Mouse (Mus musculus) left cerebral cortex, postnatal 36 days (tissue): ENCODE results near the gene Idh2. TPM values are rescaled to one million over a fixed set of nuclear protein-coding genes. Genes with fewer than 3 reads are reported as not detected.
"Not testable (repeated sequence)": the region's sequence is repeated elsewhere in the genome, so short reads cannot be mapped to it uniquely, and the experiment has no call there.

Experiments
- DNase-seq, 2 experiments: peaks; one replicate each; pipeline ENCODE4 v3.0.0; 2021 to 2022; ENCODE audit warnings: low spot score in 2 of 2, mixed read lengths in 1 of 2
- intact Hi-C: fragments of 180-260 bp; cut with DNase I; formaldehyde crosslinking; loops from one replicate; pipeline ENCODE4 v1.15.1; 2025
- total RNA-seq, 2 experiments: library from RNA; stranded (reverse); gene quantifications; 2 replicates each; pipeline ENCODE4 v1.2.3; 2021

Idh2 gene
- total RNA-seq, 2 experiments from 2014 or later = 52.2 to 55.6 TPM

DNA sequence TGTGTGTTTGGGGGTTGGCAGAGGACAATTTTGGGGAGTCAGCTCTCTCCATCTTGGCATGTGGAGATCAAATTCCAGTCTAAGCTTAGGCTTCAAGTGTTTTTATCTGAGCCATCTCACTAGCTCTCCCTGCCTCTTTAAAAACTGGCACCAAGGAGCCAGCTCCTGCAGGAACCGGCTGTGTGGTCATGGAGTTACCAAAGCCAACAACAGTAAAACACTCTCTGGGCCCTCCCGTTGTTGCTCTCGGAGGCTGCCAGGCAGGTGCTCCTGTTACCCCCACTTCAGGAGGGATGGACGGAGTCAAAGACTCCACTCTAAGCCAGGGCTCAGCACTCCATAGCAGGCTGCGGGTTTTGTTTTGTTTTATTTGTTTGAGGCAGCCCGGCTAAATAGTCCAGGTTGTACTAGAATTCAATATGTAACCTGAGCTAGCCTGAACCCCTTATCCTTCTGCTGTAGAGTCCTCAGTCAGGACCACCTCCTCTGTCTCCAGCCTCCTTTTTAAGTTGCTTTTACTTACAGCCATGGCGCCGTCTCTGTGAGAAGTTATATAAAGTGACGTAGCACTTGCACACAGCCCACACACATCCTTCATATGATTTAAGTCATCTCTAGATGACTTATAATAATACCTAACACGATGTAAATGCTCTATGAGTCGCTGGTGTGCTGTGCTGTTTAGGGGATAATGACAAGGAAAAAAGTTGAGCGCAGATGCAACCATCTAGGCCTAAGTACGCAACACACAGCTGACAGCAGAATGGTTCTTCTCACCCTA is 48.3 kb downstream of the Idh2 start:
- intact Hi-C loops = no loop called here
- no peak for DNase-seq

DNA sequence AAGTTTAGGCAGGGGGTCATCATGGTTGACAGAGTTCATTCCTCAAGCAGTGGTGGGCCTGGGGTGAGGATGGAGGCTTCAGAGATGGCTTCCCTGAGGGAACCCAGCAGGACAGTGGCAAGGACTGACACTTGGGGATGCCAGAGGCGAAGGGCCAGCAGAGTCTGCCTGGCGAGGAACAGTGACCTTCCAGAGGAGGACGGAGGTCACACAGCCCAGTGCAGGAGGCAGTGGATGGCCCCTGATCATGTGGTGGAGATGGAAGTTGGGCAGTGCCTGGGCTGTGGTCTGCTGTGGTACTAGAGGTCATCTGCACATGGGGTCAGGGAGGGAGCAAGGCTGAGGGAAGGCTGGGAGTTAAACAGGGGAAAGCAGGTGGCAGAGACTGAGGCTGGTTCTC is 49.9 kb downstream of the Idh2 start:
- intact Hi-C loops = no loop called here
- DNase-seq = no peak

DNA sequence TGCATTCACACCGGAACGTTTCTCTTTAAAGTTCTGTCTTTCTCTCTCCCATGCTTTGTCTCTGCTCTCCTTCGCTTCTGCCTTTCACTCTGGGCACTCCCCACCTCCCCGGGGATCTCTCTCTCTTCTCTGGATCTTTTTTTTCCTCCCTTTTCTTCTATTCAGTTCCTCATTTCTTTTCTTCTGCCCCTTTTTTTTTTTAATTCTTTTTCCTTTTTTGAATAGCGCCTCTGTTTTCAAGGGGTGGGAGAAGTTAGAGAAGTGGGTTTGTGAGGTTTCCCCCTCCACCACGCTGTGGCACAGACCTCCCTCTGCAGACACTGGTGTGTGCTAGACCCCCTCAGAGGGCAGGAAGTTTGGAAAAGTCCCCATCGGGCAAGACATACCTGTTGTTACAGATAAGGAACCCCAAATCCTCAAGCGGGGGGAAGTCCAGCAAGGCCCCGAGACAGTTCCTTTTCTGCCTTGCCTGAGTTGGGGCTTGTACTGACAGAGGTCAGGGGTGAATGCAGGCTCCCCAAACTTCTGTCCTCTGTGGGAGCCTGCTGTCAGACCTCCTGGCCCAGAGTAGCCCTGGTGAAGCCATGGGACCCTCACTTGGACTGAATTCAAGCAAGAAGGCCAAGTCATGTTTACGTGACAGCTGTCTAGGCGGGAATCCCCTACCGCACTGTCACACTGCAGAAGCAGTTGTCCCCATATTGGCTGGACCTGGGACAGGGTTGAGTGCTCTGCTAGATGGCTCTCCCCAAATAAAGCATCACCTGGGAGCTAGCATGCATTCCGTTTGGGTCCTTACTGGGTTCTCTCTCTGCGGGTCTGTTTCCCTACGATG is 51.1 kb downstream of the Idh2 start:
- no peak for DNase-seq
- intact Hi-C loops = no loop called here

DNA sequence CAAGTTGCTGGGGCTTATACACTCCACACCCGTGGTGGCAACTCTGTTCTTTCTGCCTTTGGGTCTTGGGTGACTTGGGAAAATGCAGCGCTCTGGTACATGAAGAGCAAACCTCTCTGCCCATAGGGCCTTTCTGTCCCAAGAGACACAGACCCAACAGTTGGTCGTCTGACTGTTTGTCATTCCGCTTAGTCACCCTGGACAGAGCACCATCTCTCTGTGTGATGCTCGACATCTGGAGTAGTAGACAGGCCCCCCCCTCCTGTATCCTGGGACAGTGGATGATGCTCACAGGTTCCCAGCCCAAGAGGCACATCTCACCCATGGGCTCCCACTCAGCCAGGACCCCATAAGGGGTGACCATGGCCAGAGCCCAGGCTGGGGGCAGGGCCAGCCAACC is 51.9 kb downstream of the Idh2 start:
- DNase-seq = no peak
- intact Hi-C loops = no loop called here

DNA sequence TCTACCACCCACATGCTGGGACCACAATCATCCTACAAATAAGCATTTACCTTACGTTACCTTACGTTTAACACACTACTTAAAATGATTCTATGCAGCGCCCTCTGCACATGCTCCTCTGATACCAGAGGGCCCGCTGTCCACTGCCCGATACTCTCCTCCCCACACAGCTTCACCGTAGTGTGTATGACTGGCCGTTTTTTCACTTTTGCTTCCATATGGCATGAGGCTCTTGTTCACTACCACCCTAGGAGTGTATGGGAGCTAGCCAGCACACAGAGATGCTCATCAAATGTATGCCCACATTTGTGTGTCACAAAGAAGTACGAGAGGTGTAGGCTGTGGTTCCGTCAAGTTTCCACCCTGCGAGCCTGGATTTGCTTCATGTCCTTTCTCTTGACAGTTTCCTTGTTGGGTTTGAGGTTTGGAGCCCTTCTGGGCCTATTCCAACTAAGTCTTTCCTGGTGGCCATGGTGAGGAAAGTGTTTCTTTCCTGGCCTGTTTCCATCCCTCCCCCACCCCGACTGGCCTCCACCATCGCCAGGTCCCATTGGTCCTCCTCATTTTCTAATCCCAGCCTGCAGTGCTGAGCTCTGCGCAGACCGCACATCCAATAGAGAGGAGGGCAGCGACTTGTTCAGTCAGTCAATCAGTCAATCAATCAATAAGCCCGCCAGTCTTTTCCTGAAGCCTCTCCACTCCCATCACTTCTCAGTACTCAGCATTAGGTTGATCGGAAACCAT is 52.9 kb downstream of the Idh2 start:
- no peak for DNase-seq
- intact Hi-C loops = no loop called here

DNA sequence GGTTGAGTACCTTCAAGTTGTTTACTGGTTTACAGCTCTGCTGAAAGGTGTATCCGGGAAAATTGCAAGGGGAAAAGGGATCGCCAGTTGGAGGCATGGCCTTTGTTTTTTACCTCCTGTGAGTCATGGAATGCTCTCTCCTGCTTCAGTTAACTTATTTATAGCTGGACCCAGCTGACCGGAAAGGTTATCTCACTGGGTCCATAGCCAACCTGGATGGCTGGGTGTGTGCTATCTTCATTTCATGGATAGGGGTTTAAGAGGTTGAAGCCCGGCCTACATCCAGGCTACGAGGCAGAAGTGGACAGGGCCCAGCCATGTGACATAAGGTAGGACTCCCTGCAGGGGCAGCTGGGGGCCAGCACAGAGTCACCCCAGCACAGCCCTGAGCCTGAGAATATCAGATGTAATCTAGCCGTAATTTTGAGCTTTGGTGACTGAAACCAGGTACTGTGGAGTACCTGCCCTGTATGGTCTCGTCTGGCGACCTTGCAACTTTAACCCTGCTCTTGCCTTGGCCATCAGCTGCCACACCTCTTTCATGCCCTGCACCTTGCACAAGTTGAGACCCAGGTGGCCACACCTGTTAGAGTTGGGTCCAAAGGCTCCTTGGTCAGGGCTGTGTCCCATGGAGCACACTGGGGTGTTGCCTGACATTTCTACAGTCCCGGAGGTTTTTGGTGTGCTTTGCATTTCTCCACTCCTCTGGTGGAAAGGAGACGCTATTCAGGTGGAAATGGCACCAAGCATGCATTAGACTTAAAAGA is 55.0 kb downstream of the Idh2 start:
- no peak for DNase-seq
- intact Hi-C loops = no loop called here

DNA sequence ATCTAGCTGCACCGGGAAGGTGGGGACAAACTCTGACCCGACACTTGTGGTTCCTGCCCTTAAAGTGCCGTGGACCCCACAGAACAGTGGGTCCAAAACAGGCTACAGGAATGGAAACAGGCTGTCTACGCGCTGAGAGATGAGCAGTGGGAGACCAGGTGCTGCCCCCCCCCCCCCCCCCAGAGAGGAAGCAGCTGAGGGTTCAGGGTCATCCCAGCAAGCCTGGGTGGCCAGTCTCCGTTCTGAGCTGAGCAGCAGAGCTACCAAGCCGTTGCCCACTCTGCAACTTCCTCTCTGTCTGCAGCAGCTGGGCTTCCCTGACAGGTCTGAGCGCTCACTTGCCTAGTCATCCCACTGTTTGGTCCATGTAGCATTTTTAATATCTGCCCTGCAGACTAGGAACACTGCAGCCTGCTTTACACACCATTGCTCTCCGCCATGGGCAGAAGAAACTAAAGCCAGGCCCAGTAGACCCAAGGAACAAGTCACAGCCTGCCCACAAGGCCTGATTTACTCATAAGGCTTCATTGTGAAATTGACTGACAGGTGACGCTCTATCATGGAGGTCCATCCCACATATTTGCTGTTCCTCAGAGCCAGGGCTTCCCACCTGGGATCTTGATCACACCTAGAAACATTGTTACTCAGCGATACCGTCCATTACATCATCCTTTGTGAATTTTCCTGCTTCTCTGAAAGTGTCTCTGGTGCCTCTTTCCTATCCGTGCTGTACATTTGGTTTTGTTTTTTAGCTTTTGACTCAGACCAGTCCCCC is 55.9 kb downstream of the Idh2 start:
- DNase-seq = no peak
- intact Hi-C loops = no loop called here

DNA sequence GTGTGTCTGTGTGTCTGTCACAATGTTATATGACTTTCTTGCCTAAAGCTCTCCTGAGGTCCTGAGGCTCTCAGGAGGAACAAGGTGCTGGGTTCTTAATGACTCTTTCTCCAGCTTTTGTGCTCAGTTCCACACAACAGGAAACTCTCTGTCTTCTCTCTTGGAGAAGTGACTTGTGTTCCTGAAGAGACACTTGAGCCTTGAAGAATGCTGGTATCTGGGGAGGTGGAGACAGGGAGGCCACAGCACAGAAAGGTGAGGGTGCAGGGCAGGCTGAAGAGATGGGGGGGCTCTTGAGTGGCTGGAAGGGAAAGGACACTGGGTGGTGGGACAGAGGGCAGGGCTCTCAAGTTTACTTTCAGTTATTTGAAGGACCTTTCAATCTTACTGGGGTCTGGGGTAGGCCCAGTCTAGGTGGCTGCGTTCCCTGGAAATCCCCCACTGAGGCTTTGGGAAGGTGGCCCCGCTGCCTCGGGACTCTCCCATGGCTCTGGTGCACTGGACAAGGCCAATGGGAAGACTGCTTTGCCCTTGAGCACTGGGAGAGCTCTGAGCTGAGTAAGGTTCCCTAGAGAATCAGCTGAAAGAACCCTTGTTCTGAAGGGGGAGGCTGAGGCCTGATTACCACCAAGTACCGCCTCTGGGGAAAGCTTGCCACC is 56.7 kb downstream of the Idh2 start:
- intact Hi-C loops = no loop called here
- no peak for DNase-seq

DNA sequence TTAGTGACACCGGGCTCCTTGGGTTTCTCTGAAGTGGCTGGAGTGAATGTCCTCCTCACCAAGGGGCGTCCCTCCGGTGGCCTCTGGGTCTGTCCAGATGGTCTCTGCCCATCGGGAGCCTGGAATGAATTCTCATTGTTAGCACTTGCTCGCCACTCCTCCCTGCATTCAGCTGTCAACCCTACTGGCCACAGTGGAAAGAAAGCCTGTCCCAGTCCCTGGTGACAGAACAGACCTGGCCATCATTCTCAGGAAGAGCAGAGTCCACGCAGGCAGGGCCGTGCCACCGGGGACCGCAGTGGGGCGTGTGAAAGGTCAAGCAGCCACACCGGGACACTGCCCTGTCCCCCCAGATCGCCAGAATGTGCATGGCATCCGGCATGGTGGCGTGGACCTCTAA is 57.4 kb downstream of the Idh2 start:
- no peak for DNase-seq
- intact Hi-C loops = no loop called here

DNA sequence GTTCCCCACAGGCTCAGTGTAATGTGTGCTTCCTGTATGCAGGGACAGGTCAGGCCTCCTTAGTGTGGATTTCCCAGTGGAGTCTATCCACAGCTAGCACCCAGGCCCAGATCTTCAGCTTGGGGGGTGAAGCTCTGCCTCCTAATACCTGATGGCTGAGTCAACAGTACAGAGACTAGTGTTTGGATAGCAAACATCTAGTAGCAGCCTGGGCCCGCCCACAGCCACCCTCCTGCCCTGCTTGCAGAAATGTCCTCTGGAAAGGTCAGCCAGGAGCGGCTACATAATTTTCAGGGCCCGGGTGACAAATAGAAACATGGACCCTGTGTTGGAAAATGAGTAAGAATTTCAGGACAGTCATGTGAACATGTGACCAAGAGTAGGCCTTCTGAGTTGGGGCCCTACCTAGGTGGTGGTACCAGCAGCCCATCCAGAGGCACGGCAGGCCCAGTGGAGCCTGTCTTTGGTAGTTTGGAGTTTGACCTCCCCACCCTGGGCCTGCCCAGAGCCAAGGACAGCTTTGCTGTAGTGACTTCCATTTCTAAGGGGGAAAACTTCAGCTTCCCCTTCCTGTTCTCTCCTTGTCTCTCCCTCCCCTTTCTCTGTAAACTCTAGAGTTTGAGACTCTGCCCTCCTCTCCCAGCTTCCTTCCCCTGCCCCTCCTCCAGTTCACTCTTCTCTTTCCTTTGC is 58.0 kb downstream of the Idh2 start:
- DNase-seq = no peak
- intact Hi-C loops = no loop called here

DNA sequence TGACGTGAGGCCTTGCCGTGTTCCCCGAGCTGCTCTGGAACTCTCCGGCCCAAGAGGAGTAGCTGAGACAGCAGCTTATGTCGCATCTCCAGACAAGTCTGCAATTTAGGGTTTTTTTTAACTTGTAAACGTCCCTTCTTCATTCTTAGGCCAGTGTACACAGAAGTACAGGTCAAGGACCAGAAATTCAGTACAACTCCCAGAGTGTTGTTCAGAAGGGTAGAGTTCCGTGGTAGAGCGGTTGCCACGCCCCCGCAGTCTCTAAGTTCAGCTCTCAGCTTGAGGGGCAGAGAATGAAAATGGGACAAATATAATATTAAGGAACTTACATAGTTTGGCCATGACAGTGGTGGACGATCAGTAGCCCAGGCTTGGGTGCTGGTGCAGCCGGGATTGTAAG is 59.4 kb downstream of the Idh2 start:
- intact Hi-C loops = no loop called here
- DNase-seq = no peak

DNA sequence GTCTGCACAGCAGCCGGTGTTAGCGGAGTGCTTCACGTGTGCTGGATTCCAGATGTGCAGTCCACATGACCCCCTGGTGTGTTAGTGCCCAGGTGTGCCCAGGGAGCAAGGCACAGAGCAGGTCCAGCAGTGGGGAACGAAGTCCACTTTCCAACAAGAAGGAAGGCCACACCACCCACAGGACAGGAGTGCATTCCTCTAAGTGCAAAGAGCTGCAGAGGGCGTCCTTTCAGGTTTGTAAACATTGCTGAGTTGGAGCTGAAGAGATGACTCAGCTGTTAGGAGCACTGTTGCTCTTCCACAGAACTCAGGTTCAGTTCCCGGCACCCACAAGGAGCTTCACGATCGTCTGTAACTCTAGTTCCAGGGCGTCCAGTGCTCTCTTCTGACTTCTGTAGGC is 62.0 kb downstream of the Idh2 start:
- intact Hi-C loops = no loop called here
- DNase-seq = no peak

DNA sequence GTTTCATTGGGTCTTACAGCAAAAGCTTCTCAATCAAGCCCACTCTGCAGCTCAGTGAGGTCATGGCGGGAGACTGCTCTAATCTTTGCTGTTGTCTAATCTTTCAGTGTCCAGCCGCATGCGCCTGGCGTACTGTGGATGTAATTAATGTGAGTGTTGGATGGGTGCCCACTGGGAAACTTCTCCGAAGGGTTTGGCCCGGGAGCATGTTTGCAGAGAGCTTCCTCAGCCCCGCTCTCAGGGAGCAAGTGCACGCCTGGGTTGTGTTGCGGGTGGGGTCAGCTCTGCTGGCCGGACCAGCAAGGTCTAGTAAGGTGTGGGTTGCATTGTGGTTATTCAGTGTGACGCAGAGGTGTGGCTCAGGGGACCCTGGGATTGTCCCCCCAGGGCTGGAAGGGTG is 62.9 kb downstream of the Idh2 start:
- intact Hi-C loops = no loop called here
- DNase-seq = no peak

DNA sequence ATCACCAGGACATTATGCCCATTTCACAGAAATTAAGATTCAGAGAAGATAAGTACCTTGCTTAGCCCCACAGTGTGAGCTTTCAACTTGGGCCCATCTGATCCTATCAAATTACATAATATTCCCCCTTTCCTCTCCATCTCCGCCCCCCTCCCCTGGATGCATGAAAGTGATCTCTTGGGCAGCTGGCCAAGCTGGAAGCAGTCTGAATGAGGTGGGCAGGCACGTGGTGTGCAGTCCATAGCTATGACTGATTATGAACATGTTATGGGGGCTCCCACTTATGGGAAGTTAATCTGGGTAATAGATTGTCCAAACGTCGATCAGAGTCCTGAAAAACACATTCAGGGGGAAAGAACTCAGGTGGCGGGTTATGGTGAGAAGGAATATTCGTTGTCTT is 63.4 kb downstream of the Idh2 start:
- intact Hi-C loops = no loop called here
- no peak for DNase-seq

DNA sequence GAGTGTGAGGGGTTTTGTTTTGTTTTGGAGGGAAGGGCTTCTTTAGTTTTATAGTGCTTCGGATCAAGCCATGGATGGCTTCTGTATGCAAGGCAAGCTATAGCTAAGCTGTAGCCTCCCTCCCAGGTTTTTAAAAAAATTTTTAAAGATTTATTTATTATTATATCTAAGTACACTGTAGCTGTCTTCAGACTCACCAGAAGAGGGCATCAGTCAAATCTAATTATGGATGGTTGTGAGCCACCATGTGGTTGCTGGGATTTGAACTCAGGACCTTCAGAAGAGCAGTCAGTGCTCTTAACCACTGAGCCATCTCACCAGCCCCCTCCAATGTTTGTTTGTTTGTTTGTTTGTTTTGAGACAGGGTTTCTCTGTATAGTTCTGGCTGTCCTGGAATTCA is 64.8 kb downstream of the Idh2 start:
- intact Hi-C loops, DNase-seq: not testable (repeated sequence)

DNA sequence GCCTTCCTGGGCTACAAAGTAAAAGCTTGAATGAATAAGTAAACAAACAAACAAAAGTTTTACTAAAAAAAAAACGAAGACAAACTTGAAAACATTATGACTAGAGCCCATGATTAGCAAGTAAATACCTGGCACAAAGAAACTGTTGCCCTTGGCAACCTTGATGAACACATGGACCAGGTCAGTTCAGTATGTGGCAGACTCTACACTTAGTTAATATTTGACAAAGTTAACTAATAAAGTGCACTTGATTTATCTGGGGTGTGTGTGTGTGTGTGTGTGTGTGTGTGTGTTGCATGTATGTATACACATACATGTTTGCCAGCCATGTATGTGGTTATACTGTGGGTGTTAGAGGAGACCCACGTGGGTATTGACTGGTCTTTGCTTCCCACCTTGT is 65.4 kb downstream of the Idh2 start:
- DNase-seq = no peak
- intact Hi-C loops = no loop called here

DNA sequence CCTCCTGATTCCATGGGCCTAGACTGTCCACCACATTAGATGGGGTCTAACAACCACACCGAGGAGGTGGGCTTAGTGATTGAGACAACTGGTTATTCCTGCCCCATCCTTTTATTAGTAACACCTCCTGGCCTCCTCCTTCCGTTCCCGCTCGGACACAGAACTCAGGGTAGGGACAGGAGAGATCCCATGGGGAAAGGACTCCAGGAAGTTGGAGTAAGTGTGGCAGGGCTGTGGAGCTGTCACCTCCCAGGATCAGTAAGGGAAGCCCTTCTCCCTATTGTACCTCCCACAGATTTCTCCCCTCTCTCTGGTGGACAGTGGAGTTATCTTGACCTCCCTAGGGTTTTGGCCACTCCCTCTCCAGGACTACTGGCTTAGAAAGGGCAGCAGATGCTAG is 68.2 kb downstream of the Idh2 start:
- no peak for DNase-seq
- intact Hi-C loops = no loop called here
